ENCODE assay signal across 7 mouse cellular contexts in the genomic region with DNA sequence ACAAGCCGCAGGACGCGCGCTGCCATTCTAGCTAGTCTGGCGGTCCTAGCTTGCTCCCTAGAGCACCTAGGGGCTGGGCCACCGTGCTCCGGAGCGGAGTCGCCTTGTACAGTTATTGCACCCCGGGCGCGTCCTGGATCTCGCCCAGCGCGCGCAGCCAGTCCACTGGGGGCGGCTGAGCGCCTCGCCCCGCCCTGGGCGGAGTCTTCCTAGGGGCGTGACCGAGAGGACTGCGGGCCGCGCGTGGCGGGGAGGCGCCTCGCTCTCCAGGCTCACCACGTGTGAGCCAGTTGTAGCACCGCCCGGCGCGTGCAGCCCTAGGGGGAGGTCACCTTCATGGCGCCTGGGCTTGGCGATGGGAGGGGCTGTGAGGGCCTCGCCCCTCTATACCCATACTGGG. TPM values are rescaled to one million over a fixed set of nuclear protein-coding genes. Genes with fewer than 3 reads are reported as not detected.
DNase-seq lines count a peak whose midpoint lies in the region; ATAC-seq and TF ChIP-seq lines count a peak whose summit lies in the region.

No protein-coding gene starts in this region.

- peak; percentile 79 for ATAC-seq in embryonic facial prominence, embryonic 11.5 days (replicated peaks; ENCODE audit: insufficient number of reproducible peaks, low FRiP score, low TSS enrichment, low read depth)
- peak; percentile 86 for ATAC-seq in limb, embryonic 11.5 days (ENCODE audit: insufficient number of reproducible peaks, low FRiP score, low TSS enrichment, low read depth)
- peak; percentile 78 for ATAC-seq in midbrain, embryonic 13.5 days

- H3K27me3 ChIP-seq in embryonic facial prominence, embryonic 11.5 days (ENCODE audit: control insufficient read depth, insufficient read depth, low read length), result no peaks in the 10 kb centered on the region
- H3K27me3 ChIP-seq in kidney, adult 2 months (replicated peaks; ENCODE audit: control insufficient read depth, insufficient read depth, low read length), result no peaks in the 10 kb centered on the region
- no peaks in the 10 kb centered on the region for H3K27me3 ChIP-seq in limb, embryonic 11.5 days (ENCODE audit: control insufficient read depth, insufficient read depth, low read length)
- H3K27me3 ChIP-seq in midbrain, embryonic 13.5 days, result no peaks in the 10 kb centered on the region
- peaks cover 14% of the 10 kb centered on the region for H3K27me3 ChIP-seq in small intestine, adult 2 months (ENCODE audit: control insufficient read depth, insufficient read depth, low read length)

- H3K27ac ChIP-seq in embryonic facial prominence, embryonic 11.5 days (replicated peaks; ENCODE audit: low read depth, low read length), result peak overlapping the region; percentile 99
- H3K27ac ChIP-seq in kidney, adult 2 months (ENCODE audit: insufficient read depth, low read depth, low read length), result peak overlapping the region; percentile 65; the same call in 1 of the 2 replicates
- H3K27ac ChIP-seq in limb, embryonic 11.5 days (replicated peaks; ENCODE audit: low read depth, low read length), result peak overlapping the region; percentile 99
- peak overlapping the region; percentile 100 for H3K27ac ChIP-seq in midbrain, embryonic 13.5 days
- H3K27ac ChIP-seq in small intestine, adult 2 months (ENCODE audit: insufficient read depth, low read depth, low read length), result peak overlapping the region; percentile 48

- H3K9ac ChIP-seq in embryonic facial prominence, embryonic 11.5 days (replicated peaks; ENCODE audit: low read length), result peak overlapping the region; percentile 66
- peak overlapping the region; percentile 31 for H3K9ac ChIP-seq in limb, embryonic 11.5 days (ENCODE audit: low read length)
- H3K9ac ChIP-seq in midbrain, embryonic 13.5 days (replicated peaks), result peak overlapping the region; percentile 98

- 0% methylated on average over 38 of the region's 38 CpGs for WGBS in embryonic facial prominence, embryonic 11.5 days
- WGBS in kidney, adult 2 months, result under 1% methylated on average over 38 of the region's 38 CpGs
- under 1% methylated on average over 38 of the region's 38 CpGs for WGBS in limb, embryonic 11.5 days
- WGBS in midbrain, embryonic 13.5 days, result under 1% methylated on average over 38 of the region's 38 CpGs
- under 1% methylated on average over 38 of the region's 38 CpGs for WGBS in small intestine, adult 2 months

- TF ChIP-seq POLR2A in kidney, adult 2 months (IDR thresholded peaks at IDR 0.05; ENCODE audit: low read depth, low read length), result no peak
- TF ChIP-seq POLR2A in small intestine, adult 2 months (IDR thresholded peaks at IDR 0.05; ENCODE audit: low read depth, low read length), result no peak; the same call in 1 of the 2 replicates

- no peaks in the 10 kb centered on the region for H3K9me3 ChIP-seq in embryonic facial prominence, embryonic 11.5 days (replicated peaks; ENCODE audit: control insufficient read depth, low read length)
- no peaks in the 10 kb centered on the region for H3K9me3 ChIP-seq in limb, embryonic 11.5 days (ENCODE audit: control insufficient read depth, low read length)
- H3K9me3 ChIP-seq in midbrain, embryonic 13.5 days, result no peaks in the 10 kb centered on the region

- TF ChIP-seq CTCF in kidney, adult 2 months (conservative IDR thresholded peaks at IDR 0.05; ENCODE audit: insufficient read depth, insufficient read length, low read depth, low read length), result no peak
- no peak for TF ChIP-seq CTCF in small intestine, adult 2 months (IDR thresholded peaks at IDR 0.05; ENCODE audit: extremely low read depth, insufficient read length, insufficient replicate concordance, low read depth, low read length)

- peak overlapping the region; percentile 83 for H3K4me2 ChIP-seq in embryonic facial prominence, embryonic 11.5 days (ENCODE audit: low read depth, low read length)
- peak overlapping the region; percentile 58 for H3K4me2 ChIP-seq in limb, embryonic 11.5 days (ENCODE audit: low read depth, severe bottlenecking)
- peak overlapping the region; percentile 74 for H3K4me2 ChIP-seq in midbrain, embryonic 13.5 days (replicated peaks)

- peak overlapping the region; percentile 95 for H3K4me3 ChIP-seq in embryonic facial prominence, embryonic 11.5 days (ENCODE audit: low read depth, low read length)
- H3K4me3 ChIP-seq in kidney, adult 2 months (ENCODE audit: insufficient read depth, low read depth, low read length), result peak overlapping the region; percentile 88
- H3K4me3 ChIP-seq in limb, embryonic 11.5 days (ENCODE audit: low read depth, low read length), result peak overlapping the region; percentile 88
- H3K4me3 ChIP-seq in midbrain, embryonic 13.5 days (replicated peaks), result peak overlapping the region; percentile 91
- H3K4me3 ChIP-seq in small intestine, adult 2 months (ENCODE audit: low read depth, low read length), result peak overlapping the region; percentile 89

- peak; percentile 95 for DNase-seq in adrenal gland, postnatal 25 days
- DNase-seq in embryonic facial prominence, embryonic 11.5 days (ENCODE audit: low spot score), result peak; percentile 96
- peak; percentile 94 to 95 for DNase-seq in heart, adult 18-20 months
- peak; percentile 97 for DNase-seq in kidney, adult 2 months
- peak; percentile 95 for DNase-seq in limb, embryonic 11.5 days (ENCODE audit: low spot score)

- no peaks in the 10 kb centered on the region for H3K4me1 ChIP-seq in embryonic facial prominence, embryonic 11.5 days (ENCODE audit: control insufficient read depth, insufficient read depth, low read length)
- H3K4me1 ChIP-seq in kidney, adult 2 months (ENCODE audit: control insufficient read depth, insufficient read depth, low read length), result no peaks in the 10 kb centered on the region; the same call in 1 of the 2 replicates
- peaks cover 19% of the 10 kb centered on the region for H3K4me1 ChIP-seq in limb, embryonic 11.5 days (ENCODE audit: control insufficient read depth, insufficient read depth, low read length)
- H3K4me1 ChIP-seq in midbrain, embryonic 13.5 days (replicated peaks), result peaks cover 39% of the 10 kb centered on the region
- peaks cover 12% of the 10 kb centered on the region for H3K4me1 ChIP-seq in small intestine, adult 2 months (ENCODE audit: control insufficient read depth, insufficient read depth, insufficient read length, low read length)

- H3K36me3 ChIP-seq in embryonic facial prominence, embryonic 11.5 days (replicated peaks; ENCODE audit: control insufficient read depth, insufficient read depth, low read depth, low read length), result no peaks in the 10 kb centered on the region
- no peaks in the 10 kb centered on the region for H3K36me3 ChIP-seq in kidney, adult 2 months (ENCODE audit: control insufficient read depth, insufficient read depth, low read length)
- H3K36me3 ChIP-seq in limb, embryonic 11.5 days (ENCODE audit: control insufficient read depth, insufficient read depth, low read length), result no peaks in the 10 kb centered on the region
- H3K36me3 ChIP-seq in midbrain, embryonic 13.5 days, result no peaks in the 10 kb centered on the region; the same call in 1 of the 2 replicates
- no peaks in the 10 kb centered on the region for H3K36me3 ChIP-seq in small intestine, adult 2 months (ENCODE audit: control insufficient read depth, insufficient read depth, low read length)

RNA-seq across cellular contexts. Expression of gene Sox12, which starts 0.8 kb away (rescaled TPM):
- 17.0 and 22.8 TPM in 2 replicates for total RNA-seq in adrenal gland, postnatal 25 days (2021)
- polyA plus RNA-seq in embryonic facial prominence, embryonic 11.5 days (2014; fragmentation: Nextera tagmentation; extraction: Ambion mirVana), result 19.6 and 20.7 TPM in 2 replicates
- 1 to 10 TPM; 5.7 to 5.8 TPM for total RNA-seq in heart, adult 18-20 months (2021)
- 9.1 and 9.5 TPM in 2 replicates for polyA plus RNA-seq in kidney, adult 2 months (2012; rRNA removed)
- 21.1 and 21.8 TPM in 2 replicates for polyA plus RNA-seq in limb, embryonic 11.5 days (2014; fragmentation: Nextera tagmentation; extraction: Ambion mirVana)
- polyA plus RNA-seq in midbrain, embryonic 13.5 days (2015; fragmentation: Nextera tagmentation; extraction: Ambion mirVana), result 18.2 and 18.5 TPM in 2 replicates
- polyA plus RNA-seq in small intestine, adult 2 months (2012; rRNA removed), result 1.8 and 3.2 TPM in 2 replicates

RNA-seq across cellular contexts. Expression of gene Zcchc3, which starts 16.1 kb away (rescaled TPM):
- total RNA-seq in adrenal gland, postnatal 25 days (2021), result 7.6 and 8.3 TPM in 2 replicates
- 61.6 and 67.7 TPM in 2 replicates for polyA plus RNA-seq in embryonic facial prominence, embryonic 11.5 days (2014; fragmentation: Nextera tagmentation; extraction: Ambion mirVana)
- total RNA-seq in heart, adult 18-20 months (2021), result 1 to 10 TPM; 5.0 to 5.8 TPM
- polyA plus RNA-seq in kidney, adult 2 months (2012; rRNA removed), result 3.8 and 4.3 TPM in 2 replicates
- polyA plus RNA-seq in limb, embryonic 11.5 days (2014; fragmentation: Nextera tagmentation; extraction: Ambion mirVana), result 69.4 and 75.8 TPM in 2 replicates
- polyA plus RNA-seq in midbrain, embryonic 13.5 days (2015; fragmentation: Nextera tagmentation; extraction: Ambion mirVana), result 21.4 and 26.4 TPM in 2 replicates
- polyA plus RNA-seq in small intestine, adult 2 months (2012; rRNA removed), result 0.77 and 1.9 TPM in 2 replicates

RNA-seq across cellular contexts. Expression of gene 6820408C15Rik, which starts 16.7 kb away (rescaled TPM):
- not detected in 2 replicates for total RNA-seq in adrenal gland, postnatal 25 days (2021)
- polyA plus RNA-seq in embryonic facial prominence, embryonic 11.5 days (2014; fragmentation: Nextera tagmentation; extraction: Ambion mirVana), result 0.17 and 0.24 TPM in 2 replicates
- 1 to 10 TPM; 1.6 to 2.4 TPM for total RNA-seq in heart, adult 18-20 months (2021)
- 0.69 and 0.78 TPM in 2 replicates for polyA plus RNA-seq in kidney, adult 2 months (2012; rRNA removed)
- 0.15 and 0.54 TPM in 2 replicates for polyA plus RNA-seq in limb, embryonic 11.5 days (2014; fragmentation: Nextera tagmentation; extraction: Ambion mirVana)
- 0.39 and 1.7 TPM in 2 replicates for polyA plus RNA-seq in midbrain, embryonic 13.5 days (2015; fragmentation: Nextera tagmentation; extraction: Ambion mirVana)
- polyA plus RNA-seq in small intestine, adult 2 months (2012; rRNA removed), result not detected in 2 replicates

RNA-seq across cellular contexts. Expression of gene Nrsn2, which starts 22.3 kb away (rescaled TPM):
- 2.1 and 3.2 TPM in 2 replicates for total RNA-seq in adrenal gland, postnatal 25 days (2021)
- 3.0 and 4.2 TPM in 2 replicates for polyA plus RNA-seq in embryonic facial prominence, embryonic 11.5 days (2014; fragmentation: Nextera tagmentation; extraction: Ambion mirVana)
- not detected for total RNA-seq in heart, adult 18-20 months (2021)
- 0.12 and 0.50 TPM in 2 replicates for polyA plus RNA-seq in kidney, adult 2 months (2012; rRNA removed)
- polyA plus RNA-seq in limb, embryonic 11.5 days (2014; fragmentation: Nextera tagmentation; extraction: Ambion mirVana), result 1.8 and 2.2 TPM in 2 replicates
- polyA plus RNA-seq in midbrain, embryonic 13.5 days (2015; fragmentation: Nextera tagmentation; extraction: Ambion mirVana), result 26.8 and 28.5 TPM in 2 replicates
- 0.36 and 0.51 TPM in 2 replicates for polyA plus RNA-seq in small intestine, adult 2 months (2012; rRNA removed)

RNA-seq across cellular contexts. Expression of gene Trib3, which starts 54.9 kb away (rescaled TPM):
- total RNA-seq in adrenal gland, postnatal 25 days (2021), result 10.6 and 19.7 TPM in 2 replicates
- 1.4 and 1.7 TPM in 2 replicates for polyA plus RNA-seq in embryonic facial prominence, embryonic 11.5 days (2014; fragmentation: Nextera tagmentation; extraction: Ambion mirVana)
- 1 to 10 TPM; 2.8 to 3.8 TPM for total RNA-seq in heart, adult 18-20 months (2021)
- polyA plus RNA-seq in kidney, adult 2 months (2012; rRNA removed), result 1.4 and 1.5 TPM in 2 replicates
- polyA plus RNA-seq in limb, embryonic 11.5 days (2014; fragmentation: Nextera tagmentation; extraction: Ambion mirVana), result 1.4 and 1.8 TPM in 2 replicates
- polyA plus RNA-seq in midbrain, embryonic 13.5 days (2015; fragmentation: Nextera tagmentation; extraction: Ambion mirVana), result 0.82 and 0.89 TPM in 2 replicates
- 5.1 and 23.5 TPM in 2 replicates for polyA plus RNA-seq in small intestine, adult 2 months (2012; rRNA removed)

Comparison
In these comparisons a context has a peak if more than half of its experiments do, and no peak if none do; other contexts are left out.
1. Peak in every context shown above with its lines: DNase-seq, ATAC-seq, H3K4me3 ChIP-seq and H3K27ac ChIP-seq.
2. H3K27ac ChIP-seq: peak in every context shown above with its lines; median percentile 100 in midbrain, embryonic 13.5 days; 99 in embryonic facial prominence, embryonic 11.5 days; 99 in limb, embryonic 11.5 days; 65 in kidney, adult 2 months; 48 in small intestine, adult 2 months.
3. H3K9ac ChIP-seq: peak in every context shown above with its lines; median percentile 98 in midbrain, embryonic 13.5 days; 66 in embryonic facial prominence, embryonic 11.5 days; 31 in limb, embryonic 11.5 days.